Mouse (Mus musculus): ENCODE data around the gene Bcl7a. TPM values are rescaled to one million over a fixed set of nuclear protein-coding genes. Genes with fewer than 3 reads are reported as not detected.

The Bcl7a gene
- polyA plus RNA-seq, 1 experiment from 2014 or later, result 12.1 TPM

- 67% methylated on average over 4 of the region's 4 CpGs for WGBS
Measured at GRCm38 (mm10) chr5:123412193-123412592, 68.6 kb downstream of the Bcl7a start.

GRCm38 (mm10) chr5:123413866-123414363, 70.3 kb downstream of the Bcl7a start:
- WGBS, result 57% methylated on average over 2 of the region's 2 CpGs
- no peak overlapping the region for H3K27ac ChIP-seq (replicated peaks in 1 of 2; ENCODE audit: control insufficient read depth in 1 of 2, insufficient read depth in 1 of 2, low read depth in 2 of 2, low read length in 2 of 2)

More at GRCm38 (mm10) chr5:123412193-123412592, 68.6 kb downstream of the Bcl7a start:
- Histone ChIP-seq H3K9ac (ENCODE audit: low read length) (no peak overlapping the region), H3K9me3 (ENCODE audit: control insufficient read depth, low read length) (peaks cover 3% of the 10 kb centered on the region; the same call in 1 of the 2 replicates), H3K4me1 (ENCODE audit: control insufficient read depth in 2 of 2, insufficient read depth in 2 of 2, low read length in 2 of 2) (peaks cover 8 to 31% of the 10 kb centered on the region in 2 experiments), H3K36me3 (ENCODE audit: control insufficient read depth, insufficient read depth, low read length) (no peaks in the 10 kb centered on the region), H3K27ac (replicated peaks in 1 of 2; ENCODE audit: control insufficient read depth in 1 of 2, insufficient read depth in 1 of 2, low read depth in 2 of 2, low read length in 2 of 2) (peak overlapping the region in 1 of 2 experiments; percentile 28; a peak in 1 of 4 replicates), H3K4me3 (ENCODE audit: control insufficient read depth in 1 of 2, insufficient read depth in 1 of 2, low read depth in 1 of 2, low read length in 2 of 2) (no peak overlapping the region), H3K4me2 (ENCODE audit: low read length) (no peak overlapping the region), H3K27me3 (ENCODE audit: control insufficient read depth, insufficient read depth, low read length) (no peaks in the 10 kb centered on the region)
- no peak for ATAC-seq (ENCODE audit: insufficient number of reproducible peaks, insufficient read depth, low FRiP score, low read depth)

DNA sequence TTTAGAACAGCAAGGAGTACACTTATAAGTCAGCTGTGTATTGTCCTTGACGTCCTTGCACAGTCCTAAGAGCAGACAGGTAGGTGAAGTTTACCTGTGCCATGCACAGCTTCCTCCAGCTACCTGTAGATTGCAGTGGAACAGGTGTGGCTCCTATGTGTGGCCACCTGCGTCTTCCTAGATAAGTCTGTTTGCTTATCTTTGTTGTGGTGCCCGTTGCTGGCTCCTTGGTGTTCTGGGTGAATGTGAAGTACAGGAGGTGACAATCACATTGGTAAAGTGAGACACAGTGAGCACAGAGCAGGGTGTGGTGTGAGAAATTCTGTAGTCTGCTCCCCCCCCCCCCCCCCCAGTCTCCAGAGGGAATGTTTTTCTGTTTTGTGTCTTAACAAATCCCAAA, 72.5 kb downstream of the Bcl7a start:
- Histone ChIP-seq H3K36me3 (ENCODE audit: control insufficient read depth, insufficient read depth, low read length) (no peaks in the 10 kb centered on the region), H3K9ac (ENCODE audit: low read length) (no peak overlapping the region), H3K27ac (replicated peaks in 1 of 2; ENCODE audit: control insufficient read depth in 1 of 2, insufficient read depth in 1 of 2, low read depth in 2 of 2, low read length in 2 of 2) (no peak overlapping the region), H3K4me3 (ENCODE audit: control insufficient read depth in 1 of 2, insufficient read depth in 1 of 2, low read depth in 1 of 2, low read length in 2 of 2) (no peak overlapping the region), H3K9me3 (ENCODE audit: control insufficient read depth, low read length) (no peaks in the 10 kb centered on the region), H3K27me3 (ENCODE audit: control insufficient read depth, insufficient read depth, low read length) (no peaks in the 10 kb centered on the region), H3K4me2 (ENCODE audit: low read length) (no peak overlapping the region), H3K4me1 (ENCODE audit: control insufficient read depth in 2 of 2, insufficient read depth in 2 of 2, low read length in 2 of 2) (peaks cover 6 to 29% of the 10 kb centered on the region in 2 experiments; a peak in 3 of 4 replicates)
- ATAC-seq (ENCODE audit: insufficient number of reproducible peaks, insufficient read depth, low FRiP score, low read depth), result no peak
- 51% methylated on average over 3 of the region's 3 CpGs for WGBS

More at GRCm38 (mm10) chr5:123413866-123414363, 70.3 kb downstream of the Bcl7a start:
- Histone ChIP-seq H3K36me3 (ENCODE audit: control insufficient read depth, insufficient read depth, low read length) (no peaks in the 10 kb centered on the region), H3K9ac (ENCODE audit: low read length) (no peak overlapping the region), H3K4me3 (ENCODE audit: control insufficient read depth in 1 of 2, insufficient read depth in 1 of 2, low read depth in 1 of 2, low read length in 2 of 2) (no peak overlapping the region), H3K4me1 (ENCODE audit: control insufficient read depth in 2 of 2, insufficient read depth in 2 of 2, low read length in 2 of 2) (peaks cover 6 to 29% of the 10 kb centered on the region in 2 experiments; a peak in 3 of 4 replicates), H3K9me3 (ENCODE audit: control insufficient read depth, low read length) (peaks cover 3% of the 10 kb centered on the region; the same call in 1 of the 2 replicates), H3K27me3 (ENCODE audit: control insufficient read depth, insufficient read depth, low read length) (no peaks in the 10 kb centered on the region), H3K4me2 (ENCODE audit: low read length) (no peak overlapping the region)
- ATAC-seq (ENCODE audit: insufficient number of reproducible peaks, insufficient read depth, low FRiP score, low read depth), result no peak

GRCm38 (mm10) chr5:123416566-123417518, 73.2 kb downstream of the Bcl7a start:
- H3K27ac ChIP-seq (replicated peaks in 1 of 2; ENCODE audit: control insufficient read depth in 1 of 2, insufficient read depth in 1 of 2, low read depth in 2 of 2, low read length in 2 of 2), result no peak overlapping the region
- no peaks in the 10 kb centered on the region for H3K9me3 ChIP-seq (ENCODE audit: control insufficient read depth, low read length)
- no peak overlapping the region for H3K4me2 ChIP-seq (ENCODE audit: low read length)
- no peaks in the 10 kb centered on the region for H3K36me3 ChIP-seq (ENCODE audit: control insufficient read depth, insufficient read depth, low read length)
- H3K4me3 ChIP-seq (ENCODE audit: control insufficient read depth in 1 of 2, insufficient read depth in 1 of 2, low read depth in 1 of 2, low read length in 2 of 2), result no peak overlapping the region
- WGBS, result 66% methylated on average over 8 of the region's 8 CpGs
- no peak overlapping the region for H3K9ac ChIP-seq (ENCODE audit: low read length)
- no peaks in the 10 kb centered on the region for H3K27me3 ChIP-seq (ENCODE audit: control insufficient read depth, insufficient read depth, low read length)
- ATAC-seq (ENCODE audit: insufficient number of reproducible peaks, insufficient read depth, low FRiP score, low read depth), result no peak
- peaks cover 6 to 32% of the 10 kb centered on the region in 2 experiments; a peak in 3 of 4 replicates for H3K4me1 ChIP-seq (ENCODE audit: control insufficient read depth in 2 of 2, insufficient read depth in 2 of 2, low read length in 2 of 2)

DNA sequence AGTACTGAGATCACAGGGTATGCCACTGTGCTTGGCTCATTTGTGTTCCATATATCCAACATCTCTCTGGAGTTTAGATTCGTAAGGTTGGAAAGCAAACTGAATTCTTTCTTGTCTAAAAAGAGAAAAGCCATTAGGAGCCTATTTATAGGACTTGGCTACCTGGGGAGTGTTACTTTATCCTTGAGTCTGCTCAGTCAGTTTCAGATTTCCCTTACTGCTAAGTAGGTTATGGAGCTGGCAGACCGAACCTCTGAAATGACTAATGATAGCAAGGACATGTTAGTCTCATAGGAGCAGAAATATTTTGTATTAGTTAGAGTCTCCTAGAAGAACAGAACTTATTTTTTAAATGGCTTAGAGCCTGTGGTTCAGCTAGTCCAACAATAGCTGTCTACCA, 80.3 kb downstream of the Bcl7a start:
- Histone ChIP-seq H3K27ac (replicated peaks in 1 of 2; ENCODE audit: control insufficient read depth in 1 of 2, insufficient read depth in 1 of 2, low read depth in 2 of 2, low read length in 2 of 2) (peak overlapping the region in 1 of 2 experiments; percentile 50; a peak in 2 of 4 replicates), H3K4me1 (ENCODE audit: control insufficient read depth in 2 of 2, insufficient read depth in 2 of 2, low read length in 2 of 2) (peaks cover 0 to 14% of the 10 kb centered on the region in 2 experiments; a peak in 3 of 4 replicates), H3K9me3 (ENCODE audit: control insufficient read depth, low read length) (peaks cover 6% of the 10 kb centered on the region; the same call in 1 of the 2 replicates), H3K4me3 (ENCODE audit: control insufficient read depth in 1 of 2, insufficient read depth in 1 of 2, low read depth in 1 of 2, low read length in 2 of 2) (no peak overlapping the region), H3K9ac (ENCODE audit: low read length) (no peak overlapping the region), H3K27me3 (ENCODE audit: control insufficient read depth, insufficient read depth, low read length) (no peaks in the 10 kb centered on the region), H3K4me2 (ENCODE audit: low read length) (0 out of 2 replicates have a peak overlapping the region, but pooled peaks have one; percentile 14), H3K36me3 (ENCODE audit: control insufficient read depth, insufficient read depth, low read length) (no peaks in the 10 kb centered on the region)
- 19% methylated on average over 2 of the region's 2 CpGs for WGBS
- ATAC-seq (ENCODE audit: insufficient number of reproducible peaks, insufficient read depth, low FRiP score, low read depth), result no peak

Other genes with a start within 250 kb of the Bcl7a start
- gene Rhof, start 211.1 kb upstream of the Bcl7a start, polyA plus RNA-seq (2014; fragmentation: Nextera tagmentation; extraction: Ambion mirVana), result 0.99 and 2.0 TPM in 2 replicates
- gene Setd1b, start 201.6 kb upstream of the Bcl7a start, polyA plus RNA-seq (2014; fragmentation: Nextera tagmentation; extraction: Ambion mirVana), result 7.9 and 9.3 TPM in 2 replicates
- 53.0 and 64.3 TPM in 2 replicates for gene Psmd9, start 174.4 kb upstream of the Bcl7a start, polyA plus RNA-seq (2014; fragmentation: Nextera tagmentation; extraction: Ambion mirVana)
- gene Hpd, start 161.1 kb upstream of the Bcl7a start, polyA plus RNA-seq (2014; fragmentation: Nextera tagmentation; extraction: Ambion mirVana), result not detected in 2 replicates
- gene Wdr66, start 91.7 kb upstream of the Bcl7a start, polyA plus RNA-seq (2014; fragmentation: Nextera tagmentation; extraction: Ambion mirVana), result 2.0 and 2.9 TPM in 2 replicates
- 12.6 and 13.6 TPM in 2 replicates for gene Mlxip, start 51.0 kb downstream of the Bcl7a start, polyA plus RNA-seq (2014; fragmentation: Nextera tagmentation; extraction: Ambion mirVana)
- gene Lrrc43, start 145.5 kb downstream of the Bcl7a start, polyA plus RNA-seq (2014; fragmentation: Nextera tagmentation; extraction: Ambion mirVana), result not detected in 2 replicates
- gene Il31, start 145.7 kb downstream of the Bcl7a start, polyA plus RNA-seq (2014; fragmentation: Nextera tagmentation; extraction: Ambion mirVana), result not detected in 2 replicates
- 0.40 and 0.41 TPM in 2 replicates for gene B3gnt4, start 166.6 kb downstream of the Bcl7a start, polyA plus RNA-seq (2014; fragmentation: Nextera tagmentation; extraction: Ambion mirVana)
- 100 and 104 TPM in 2 replicates for gene Diablo, start 180.3 kb downstream of the Bcl7a start, polyA plus RNA-seq (2014; fragmentation: Nextera tagmentation; extraction: Ambion mirVana)
- gene Gm49027, start 181.7 kb downstream of the Bcl7a start, polyA plus RNA-seq (2014; fragmentation: Nextera tagmentation; extraction: Ambion mirVana), result 0.31 and 0.57 TPM in 2 replicates
- gene Vps33a, start 229.2 kb downstream of the Bcl7a start, polyA plus RNA-seq (2014; fragmentation: Nextera tagmentation; extraction: Ambion mirVana), result 23.7 and 26.2 TPM in 2 replicates